Mouse (Mus musculus) bone marrow macrophage, adult 2 months (primary cell): ENCODE results near the gene Rims1.

Experiments
- CTCF ChIP-seq: IDR thresholded peaks from 2 replicates; pipeline ENCODE4 v1.5.1; 2012; ENCODE audit warnings: low read depth, mild to moderate bottlenecking, low read length, moderate library complexity
- POLR2A ChIP-seq: IDR thresholded peaks from 2 replicates; pipeline ENCODE4 v1.6.1; 2012; ENCODE audit warnings: mild to moderate bottlenecking, low read depth, low read length, borderline replicate concordance

DNA sequence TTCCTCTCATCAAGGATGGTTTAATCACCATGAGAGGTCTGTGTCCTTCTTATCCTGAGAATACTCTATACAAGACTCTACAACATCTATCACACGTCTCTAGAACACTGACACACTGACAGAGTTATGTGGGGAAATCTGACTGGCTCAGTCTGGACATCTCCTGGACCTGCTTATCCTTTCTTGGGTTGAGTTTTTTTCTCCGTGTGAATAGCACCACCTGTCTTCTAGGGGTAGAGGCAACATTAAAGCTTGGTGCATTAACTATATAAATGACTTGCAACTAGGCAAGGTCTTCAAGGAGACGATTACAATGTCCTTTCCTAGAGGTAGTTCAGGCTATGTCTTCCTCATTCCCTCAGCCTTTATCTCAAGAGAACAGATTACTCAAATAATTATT, 540.3 kb downstream of the Rims1 start:
- TF ChIP-seq CTCF (no peak), POLR2A (no peak)
